Mouse (Mus musculus) kidney, postnatal 0 days (tissue): ENCODE measurements around the gene 2300002M23Rik. TPM values are rescaled to one million over a fixed set of nuclear protein-coding genes. Genes with fewer than 3 reads are reported as not detected.

Source experiments
- ATAC-seq: fragments of 200-750 bp; cut with Nextera tagmentation; replicated peaks from 2 replicates; pipeline ENCODE4 v1.8.0; 2017; ENCODE audit warnings: low read depth, moderate number of reproducible peaks, moderate TSS enrichment, moderate library complexity; ENCODE audit not compliant: low FRiP score
- DNase-seq: peaks from one replicate; pipeline ENCODE4 v3.0.0-alpha.2; 2016; ENCODE audit warnings: low spot score
- H3K27ac ChIP-seq: fragments of 300-500 bp; sonication (generic); 2 replicates; pipeline ENCODE4 v1.5.1; 2014; ENCODE audit warnings: mild to moderate bottlenecking
- H3K27me3 ChIP-seq: fragments of 300-500 bp; sonication (generic); 2 replicates; pipeline ENCODE4 v1.6.1; 2014; ENCODE audit warnings: low read length, mixed read lengths; ENCODE audit not compliant: insufficient read depth
- H3K36me3 ChIP-seq: fragments of 300-500 bp; sonication (generic); 2 replicates; pipeline ENCODE4 v1.6.1; 2014; ENCODE audit warnings: low read length, mixed read lengths; ENCODE audit not compliant: insufficient read depth
- H3K4me1 ChIP-seq: fragments of 300-500 bp; sonication (generic); replicated peaks from 2 replicates; pipeline ENCODE4 v1.6.1; 2014; ENCODE audit warnings: antibody characterized with exemption, low read length, mixed read lengths; ENCODE audit not compliant: insufficient read depth
- H3K4me2 ChIP-seq: fragments of 300-500 bp; sonication (generic); 2 replicates; pipeline ENCODE4 v1.6.1; 2014; ENCODE audit warnings: mild to moderate bottlenecking, low read length, moderate library complexity, mixed read lengths
- H3K4me3 ChIP-seq: fragments of 300-500 bp; sonication (generic); replicated peaks from 2 replicates; pipeline ENCODE4 v1.5.1; 2014; ENCODE audit warnings: low read depth, low read length
- H3K9ac ChIP-seq: fragments of 300-500 bp; sonication (generic); 2 replicates; pipeline ENCODE4 v1.6.1; 2014; ENCODE audit warnings: low read depth, low read length
- H3K9me3 ChIP-seq: fragments of 300-500 bp; sonication (generic); replicated peaks from 2 replicates; pipeline ENCODE4 v1.6.1; 2016; ENCODE audit warnings: low read length, inconsistent platforms, mixed read lengths
- CTCF ChIP-seq: IDR thresholded peaks from 2 replicates; pipeline ENCODE4 v1.5.1; 2016; ENCODE audit warnings: antibody characterized with exemption, low read depth, mild to moderate bottlenecking, moderate library complexity
- WGBS: fragments of 180-500 bp; shearing (Covaris S2); extraction: QIAGEN DNeasy Blood & Tissue Kit; methylation state at CpG from one replicate; pipeline ENCODE4 v1.1.7; 2014; 5-methylcytosine and 5-hydroxymethylcytosine counted together
- polyA plus RNA-seq: library from polyadenylated mRNA; unstranded; fragments of >200 nt; fragmentation: Nextera tagmentation; extraction: Ambion mirVana; gene quantifications from 2 replicates; pipeline ENCODE4 v1.2.1, GENCODE M21; 2015

The 2300002M23Rik gene
- polyA plus RNA-seq, 1 experiment from 2014 or later, result not detected

- Histone ChIP-seq H3K4me3 (0 out of 2 replicates have a peak overlapping the region, but pooled peaks have one; percentile 9), H3K4me2 (peak overlapping the region; percentile 50), H3K9me3 (no peaks in the 10 kb centered on the region), H3K9ac (peak overlapping the region; percentile 42; the same call in 1 of the 2 replicates), H3K27me3 (peaks cover 6% of the 10 kb centered on the region; the same call in 1 of the 2 replicates), H3K4me1 (0 out of 2 replicates have a peak, but pooled peaks cover 4% of the 10 kb centered on the region), H3K36me3 (no peaks in the 10 kb centered on the region), H3K27ac (no peak overlapping the region)
- 7% methylated on average over 28 of the region's 28 CpGs for WGBS
- no peak for ATAC-seq
- peak; percentile 22 for DNase-seq
- TF ChIP-seq CTCF, result no peak
Measured at GRCm38 (mm10) chr17:35569091-35569944, 2.1 kb downstream of the 2300002M23Rik start.

GRCm38 (mm10) chr17:35570836-35571235 is 3.6 kb downstream of the 2300002M23Rik start:
- ATAC-seq (no peak), DNase-seq (no peak)
- no peak overlapping the region for H3K4me3 ChIP-seq
- 0 out of 2 replicates have a peak, but pooled peaks cover 4% of the 10 kb centered on the region for H3K4me1 ChIP-seq
- no peak overlapping the region for H3K9ac ChIP-seq
- H3K4me2 ChIP-seq, result no peak overlapping the region
- no peaks in the 10 kb centered on the region for H3K9me3 ChIP-seq
- peaks cover 6% of the 10 kb centered on the region; the same call in 1 of the 2 replicates for H3K27me3 ChIP-seq
- no peak for TF ChIP-seq CTCF
- WGBS, result 75% methylated on average over 14 of the region's 14 CpGs
- no peaks in the 10 kb centered on the region for H3K36me3 ChIP-seq
- H3K27ac ChIP-seq, result no peak overlapping the region

- 97% methylated on average over 7 of the region's 7 CpGs for WGBS
- H3K36me3 ChIP-seq, result no peaks in the 10 kb centered on the region
- H3K4me2 ChIP-seq, result no peak overlapping the region
- ATAC-seq (no peak), DNase-seq (no peak)
- H3K9ac ChIP-seq, result no peak overlapping the region
- no peak overlapping the region for H3K27ac ChIP-seq
- H3K27me3 ChIP-seq, result peaks cover 6% of the 10 kb centered on the region; the same call in 1 of the 2 replicates
- H3K4me3 ChIP-seq, result no peak overlapping the region
- TF ChIP-seq CTCF, result 0 out of 2 replicates have a peak, but pooled peaks have one; percentile 0
- 0 out of 2 replicates have a peak, but pooled peaks cover 4% of the 10 kb centered on the region for H3K4me1 ChIP-seq
- no peaks in the 10 kb centered on the region for H3K9me3 ChIP-seq
Measured at GRCm38 (mm10) chr17:35571477-35571876, 4.2 kb downstream of the 2300002M23Rik start.

- 0 out of 2 replicates have a peak, but pooled peaks have one; percentile 25 for ATAC-seq
- H3K27me3 ChIP-seq, result no peaks in the 10 kb centered on the region
- H3K27ac ChIP-seq, result no peak overlapping the region
- H3K4me2 ChIP-seq, result no peak overlapping the region
- H3K36me3 ChIP-seq, result no peaks in the 10 kb centered on the region
- H3K9ac ChIP-seq, result no peak overlapping the region
- peak; percentile 100 for TF ChIP-seq CTCF
- H3K4me1 ChIP-seq, result no peaks in the 10 kb centered on the region
- peak; percentile 87 for DNase-seq
- H3K9me3 ChIP-seq, result no peaks in the 10 kb centered on the region
- H3K4me3 ChIP-seq, result no peak overlapping the region
- WGBS, result 22% methylated on average over 6 of the region's 6 CpGs
Measured at GRCm38 (mm10) chr17:35578211-35578610, 11.0 kb downstream of the 2300002M23Rik start.

GRCm38 (mm10) chr17:35582900-35583299 is 15.7 kb downstream of the 2300002M23Rik start:
- Histone ChIP-seq H3K4me3 (no peak overlapping the region), H3K36me3 (no peaks in the 10 kb centered on the region), H3K27ac (no peak overlapping the region), H3K27me3 (no peaks in the 10 kb centered on the region), H3K4me1 (no peaks in the 10 kb centered on the region), H3K4me2 (no peak overlapping the region), H3K9ac (no peak overlapping the region), H3K9me3 (no peaks in the 10 kb centered on the region)
- no peak for ATAC-seq
- DNase-seq, result peak; percentile 14
- WGBS, result 100% methylated on average over 1 of the region's 1 CpGs
- TF ChIP-seq CTCF, result peak; percentile 65

GRCm38 (mm10) chr17:35584330-35584937 is 17.2 kb downstream of the 2300002M23Rik start:
- H3K36me3 ChIP-seq, result no peaks in the 10 kb centered on the region
- H3K4me2 ChIP-seq, result no peak overlapping the region
- peak; percentile 29; the same call in 1 of the 2 replicates for ATAC-seq
- DNase-seq, result peak; percentile 88
- no peaks in the 10 kb centered on the region for H3K27me3 ChIP-seq
- peak; percentile 87 for TF ChIP-seq CTCF
- no peak overlapping the region for H3K9ac ChIP-seq
- no peak overlapping the region for H3K4me3 ChIP-seq
- no peaks in the 10 kb centered on the region for H3K4me1 ChIP-seq
- WGBS, result 14% methylated on average over 16 of the region's 16 CpGs
- no peak overlapping the region for H3K27ac ChIP-seq
- H3K9me3 ChIP-seq, result no peaks in the 10 kb centered on the region
